Mouse (Mus musculus): Measurements from ENCODE around the gene Abca4. TPM values are rescaled to one million over a fixed set of nuclear protein-coding genes. Genes with fewer than 3 reads are reported as not detected.

Abca4 gene
- total and polyA plus RNA-seq, 3 experiments, result 0.15 to 0.49 TPM; not detected in 1

DNA sequence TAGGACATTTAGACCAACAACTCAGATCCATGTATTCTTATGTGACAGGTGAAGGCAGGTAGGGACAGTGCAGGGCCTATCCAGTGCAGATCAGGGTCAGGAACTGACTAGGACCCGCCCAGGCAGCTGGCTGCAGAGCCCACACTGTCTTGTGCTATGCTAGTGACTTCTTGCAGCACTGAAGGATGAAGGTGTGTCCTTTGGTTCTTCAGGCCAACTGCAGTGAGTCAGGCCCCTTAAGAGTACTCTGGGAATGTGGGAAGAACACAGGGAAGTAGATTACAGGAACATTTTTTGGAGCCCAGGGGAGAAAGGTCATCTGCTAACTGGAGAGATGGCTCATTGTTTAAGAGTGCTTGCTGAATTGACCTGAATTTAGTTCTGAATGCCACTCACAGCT, 31.8 kb upstream of the Abca4 start:
- H3K9me3 ChIP-seq (replicated peaks; ENCODE audit: insufficient read depth, low read length), result no peaks in the 10 kb centered on the region
- H3K4me1 ChIP-seq (ENCODE audit: control insufficient read depth in 1 of 2, insufficient read depth in 2 of 2, low read length in 2 of 2), result no peaks in the 10 kb centered on the region
- DNase-seq (ENCODE audit: low read depth, low spot score), result no peak
- H3K27me3 ChIP-seq (ENCODE audit: control insufficient read depth in 1 of 2, insufficient read depth in 2 of 2, low read length in 2 of 2), result no peaks in the 10 kb centered on the region
- no peak overlapping the region for H3K27ac ChIP-seq (ENCODE audit: control insufficient read depth, low read depth, low read length)
- no peaks in the 10 kb centered on the region for H3K36me3 ChIP-seq (ENCODE audit: control insufficient read depth in 1 of 2, insufficient read depth in 2 of 2, low read length in 2 of 2)
- TF ChIP-seq CHD1 (IDR thresholded peaks at IDR 0.05; ENCODE audit: low read depth, low read length), result no peak
- no peak for TF ChIP-seq UBTF (IDR thresholded peaks at IDR 0.05; ENCODE audit: borderline replicate concordance, insufficient read depth, low read depth, low read length)
- no peak for TF ChIP-seq TAL1 (IDR thresholded peaks at IDR 0.05; ENCODE audit: low read length)
- no peak for TF ChIP-seq POLR2AphosphoS5 (IDR thresholded peaks at IDR 0.05; ENCODE audit: borderline replicate concordance, low read depth, low read length)
- TF ChIP-seq POLR2AphosphoS2 (IDR thresholded peaks at IDR 0.05; ENCODE audit: low read length), result no peak
- no peak for TF ChIP-seq MEF2A (IDR thresholded peaks at IDR 0.05; ENCODE audit: extremely low read depth, insufficient replicate concordance, low read depth, low read length, poor library complexity, severe bottlenecking)
- TF ChIP-seq SMC3 (IDR thresholded peaks at IDR 0.05; ENCODE audit: low read depth, low read length), result no peak
- no peak for TF ChIP-seq NRF1 (IDR thresholded peaks at IDR 0.05; ENCODE audit: insufficient read depth, low read depth, low read length, poor library complexity, severe bottlenecking)
- no peak for TF ChIP-seq MAZ (IDR thresholded peaks at IDR 0.05; ENCODE audit: low read depth, low read length)
- no peak for TF ChIP-seq HCFC1 (IDR thresholded peaks at IDR 0.05; ENCODE audit: low read depth, low read length)
- TF ChIP-seq TBP (IDR thresholded peaks at IDR 0.05; ENCODE audit: low read depth, low read length), result no peak
- TF ChIP-seq JUND (IDR thresholded peaks at IDR 0.05; ENCODE audit: low read depth, low read length), result no peak
- TF ChIP-seq MYC (IDR thresholded peaks at IDR 0.05; ENCODE audit: low read depth, low read length), result no peak
- no peak for TF ChIP-seq RCOR1 (IDR thresholded peaks at IDR 0.05; ENCODE audit: low read depth, low read length)
- TF ChIP-seq E2F4 (IDR thresholded peaks at IDR 0.05; ENCODE audit: borderline replicate concordance, low read depth, low read length), result no peak
- TF ChIP-seq ZMIZ1 (IDR thresholded peaks at IDR 0.05; ENCODE audit: low read depth, low read length), result no peak
- no peak for TF ChIP-seq MYB (IDR thresholded peaks at IDR 0.05; ENCODE audit: low read depth, low read length)
- no peak for TF ChIP-seq TCF12 (IDR thresholded peaks at IDR 0.05; ENCODE audit: low read depth, low read length)
- TF ChIP-seq SIN3A (IDR thresholded peaks at IDR 0.05; ENCODE audit: low read length), result no peak
- TF ChIP-seq BHLHE40 (IDR thresholded peaks at IDR 0.05; ENCODE audit: borderline replicate concordance, low read depth, low read length), result no peak
- no peak overlapping the region for H3K4me3 ChIP-seq (ENCODE audit: control insufficient read depth in 1 of 2, insufficient read depth in 1 of 2, low read depth in 2 of 2, low read length in 2 of 2)
- H3K79me2 ChIP-seq (ENCODE audit: control insufficient read depth, insufficient read depth, low read length, poor library complexity), result no peaks in the 10 kb centered on the region
- no peak overlapping the region for H3K9ac ChIP-seq (ENCODE audit: control insufficient read depth, low read depth, low read length, poor library complexity, severe bottlenecking)

DNA sequence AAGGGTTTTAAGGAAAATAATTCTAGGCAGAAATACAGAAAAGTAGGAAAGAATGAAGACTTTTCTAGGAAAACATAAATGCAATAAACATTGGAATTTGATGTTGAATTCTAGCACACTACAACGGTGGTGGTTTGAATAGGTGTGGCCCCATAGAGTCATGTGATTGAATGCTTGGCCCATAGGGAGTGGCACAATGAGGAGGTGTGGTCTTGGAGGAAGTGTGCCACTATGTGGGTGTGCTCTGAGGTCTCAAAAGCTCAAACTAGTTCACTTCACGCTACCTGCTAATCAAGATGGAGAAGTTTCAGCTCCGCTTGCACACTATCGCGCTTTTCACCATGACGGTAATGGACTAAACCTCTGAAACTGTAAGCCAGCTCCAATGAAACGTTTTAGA, 25.8 kb upstream of the Abca4 start:
- DNase-seq (ENCODE audit: low read depth, low spot score), result no peak
- Histone ChIP-seq H3K9ac (ENCODE audit: control insufficient read depth, low read depth, low read length, poor library complexity, severe bottlenecking) (no peak overlapping the region), H3K4me3 (ENCODE audit: control insufficient read depth in 1 of 2, insufficient read depth in 1 of 2, low read depth in 2 of 2, low read length in 2 of 2) (no peak overlapping the region), H3K27me3 (ENCODE audit: control insufficient read depth in 1 of 2, insufficient read depth in 2 of 2, low read length in 2 of 2) (no peaks in the 10 kb centered on the region), H3K79me2 (ENCODE audit: control insufficient read depth, insufficient read depth, low read length, poor library complexity) (no peaks in the 10 kb centered on the region), H3K36me3 (ENCODE audit: control insufficient read depth in 1 of 2, insufficient read depth in 2 of 2, low read length in 2 of 2) (no peaks in the 10 kb centered on the region), H3K27ac (ENCODE audit: control insufficient read depth, low read depth, low read length) (no peak overlapping the region), H3K9me3 (replicated peaks; ENCODE audit: insufficient read depth, low read length) (no peaks in the 10 kb centered on the region), H3K4me1 (ENCODE audit: control insufficient read depth in 1 of 2, insufficient read depth in 2 of 2, low read length in 2 of 2) (no peaks in the 10 kb centered on the region)
- TF ChIP-seq EP300 (IDR thresholded peaks at IDR 0.05; ENCODE audit: low read depth in 1 of 2, low read length in 2 of 2), result no peak
- TF ChIP-seq TBP (IDR thresholded peaks at IDR 0.05; ENCODE audit: low read depth, low read length), result no peak
- no peak for TF ChIP-seq RCOR1 (IDR thresholded peaks at IDR 0.05; ENCODE audit: low read depth, low read length)
- no peak for TF ChIP-seq ZNF384 (IDR thresholded peaks at IDR 0.05; ENCODE audit: low read depth, low read length)
- no peak for TF ChIP-seq POLR2A (IDR thresholded peaks at IDR 0.05; ENCODE audit: control insufficient read depth in 1 of 2, insufficient read depth in 1 of 2, low read depth in 1 of 2, low read length in 2 of 2, poor library complexity in 1 of 2)
- no peak for TF ChIP-seq TAL1 (IDR thresholded peaks at IDR 0.05; ENCODE audit: low read length)
- no peak for TF ChIP-seq USF2 (IDR thresholded peaks at IDR 0.05; ENCODE audit: borderline replicate concordance in 1 of 2, insufficient read depth in 1 of 2, low read depth in 1 of 2, low read length in 2 of 2)
- TF ChIP-seq ZC3H11A (IDR thresholded peaks at IDR 0.05; ENCODE audit: low read depth, low read length), result no peak
- TF ChIP-seq MAX (IDR thresholded peaks at IDR 0.05; ENCODE audit: low read length), result no peak
- TF ChIP-seq HCFC1 (IDR thresholded peaks at IDR 0.05; ENCODE audit: low read depth, low read length), result no peak
- no peak for TF ChIP-seq E2F4 (IDR thresholded peaks at IDR 0.05; ENCODE audit: borderline replicate concordance, low read depth, low read length)
- TF ChIP-seq BHLHE40 (IDR thresholded peaks at IDR 0.05; ENCODE audit: borderline replicate concordance, low read depth, low read length), result no peak
- TF ChIP-seq ELF1 (IDR thresholded peaks at IDR 0.05; ENCODE audit: low read depth, low read length), result no peak
- TF ChIP-seq ETS1 (IDR thresholded peaks at IDR 0.05; ENCODE audit: low read depth, low read length), result no peak
- no peak for TF ChIP-seq CHD2 (IDR thresholded peaks at IDR 0.05; ENCODE audit: low read length)
- no peak for TF ChIP-seq NRF1 (IDR thresholded peaks at IDR 0.05; ENCODE audit: insufficient read depth, low read depth, low read length, poor library complexity, severe bottlenecking)
